Mouse (Mus musculus): ENCODE results near the gene Obox6.

DNA sequence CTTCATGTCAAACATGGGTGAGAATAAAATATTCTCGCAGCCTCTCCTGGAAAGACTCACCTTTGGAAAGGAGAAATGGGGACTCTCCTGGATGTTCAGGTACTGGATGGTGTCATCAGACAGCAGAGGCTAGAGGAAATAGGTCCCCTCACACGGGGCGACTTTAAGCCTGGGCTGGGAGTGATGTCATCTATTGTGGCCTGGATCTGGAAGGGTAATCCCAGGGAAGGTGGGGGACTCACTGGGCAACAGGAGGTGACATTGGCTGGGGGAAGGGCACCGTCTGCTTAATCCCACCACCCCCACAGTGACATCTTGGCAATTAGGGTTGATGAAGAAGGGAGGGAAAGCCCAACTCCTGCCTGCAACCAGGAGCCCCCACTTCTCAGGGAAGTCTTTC is 40.3 kb upstream of the Obox6 start, which contains the start of gene Crx:
- TF ChIP-seq CTCF (IDR thresholded peaks at IDR 0.05; ENCODE audit: insufficient read depth, low read length), result no peak
- TF ChIP-seq POLR2A (IDR thresholded peaks at IDR 0.05; ENCODE audit: borderline replicate concordance, extremely low read depth, low read depth, low read length), result no peak

Data from lung, adult 2 months (tissue).